Mouse (Mus musculus) embryonic fibroblast, embryonic 13.5 days (primary cell): Measurements from ENCODE around the gene Grrp1.

ENCODE experiments used
- CTCF ChIP-seq: IDR thresholded peaks from 2 replicates; pipeline ENCODE4 v1.5.1; 2011; ENCODE audit warnings: mild to moderate bottlenecking, control low read depth, low read length, moderate library complexity, borderline replicate concordance; ENCODE audit not compliant: insufficient read depth
- POLR2A ChIP-seq: IDR thresholded peaks from 2 replicates; pipeline ENCODE4 v1.6.1; 2011; ENCODE audit warnings: low read depth, mild to moderate bottlenecking, control low read depth, low read length, moderate library complexity

- TF ChIP-seq CTCF, result no peak
- TF ChIP-seq POLR2A, result peak; percentile 60
Measured at GRCm38 (mm10) chr4:134287575-134288025, 33.7 kb upstream of the Grrp1 start, which contains the start of gene Pdik1l.
